Mouse (Mus musculus): ENCODE results near the gene Cyp4a29. TPM values are rescaled to one million over a fixed set of nuclear protein-coding genes. Genes with fewer than 3 reads are reported as not detected.
"Not testable (repeated sequence)": the region's sequence is repeated elsewhere in the genome, so short reads cannot be mapped to it uniquely, and the experiment has no call there.

Cyp4a29 gene
- not detected for total RNA-seq (2021)
- long read RNA-seq, experiment 1: 0 reads
- long read RNA-seq, experiment 2: 0 reads

DNA sequence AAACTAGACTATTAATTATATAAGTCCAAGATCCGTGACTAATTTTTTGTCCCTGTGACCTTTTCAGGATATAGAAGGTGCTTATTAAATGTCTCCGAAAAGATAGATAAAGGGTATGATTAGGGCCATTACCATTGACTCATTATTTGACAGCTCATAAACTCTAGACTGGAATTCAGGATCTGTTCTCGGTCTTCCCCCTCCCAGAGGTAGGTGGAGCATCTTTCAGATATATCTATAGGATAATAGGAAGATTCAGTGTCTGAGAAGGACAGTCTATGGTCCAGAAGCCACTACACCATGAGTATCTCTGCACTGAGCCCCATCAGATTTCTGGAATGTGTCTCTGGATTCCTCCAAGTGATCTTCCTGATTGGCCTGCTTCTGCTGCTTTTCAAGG lies at the start of gene Cyp4a29:
Gene Cyp4a29, plus strand, starts transcription at position 301 of the 400 bp plus-strand sequence.
- Histone ChIP-seq H3K4me3 (no peak within 1 kb of the TSS), H3K27ac (no peak within 1 kb of the TSS)
- DNase-seq: no peak
- no peak for TF ChIP-seq CTCF (IDR thresholded peaks at IDR 0.05)
- intact Hi-C loops (cut with DNase I): no loop called here

DNA sequence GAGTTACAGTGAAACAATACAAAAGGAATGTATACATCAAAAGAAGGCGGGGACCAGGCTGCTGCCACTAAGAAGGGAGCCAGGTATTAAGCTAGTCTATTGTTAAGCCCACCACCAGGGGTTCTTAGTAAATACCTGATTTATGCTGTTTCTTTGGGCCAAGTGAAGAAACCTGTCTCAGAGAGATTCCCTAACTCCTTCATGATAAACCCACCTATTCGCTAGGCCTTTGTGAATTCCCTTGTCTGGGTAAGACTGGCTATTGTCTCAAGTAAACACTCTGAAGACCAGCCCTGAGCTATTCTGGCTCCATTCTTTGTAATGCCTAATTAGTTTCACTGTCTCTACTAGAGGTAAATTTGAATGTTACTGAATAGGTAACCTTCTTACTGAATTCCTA lies 9.0 kb upstream of the Cyp4a29 start:
- H3K27ac ChIP-seq; DNase-seq; intact Hi-C loops (cut with DNase I); H3K4me3 ChIP-seq: not testable (repeated sequence)

GRCm38 (mm10) chr4:115236462-115237096 lies 5.3 kb upstream of the Cyp4a29 start:
- no peak for DNase-seq
- TF ChIP-seq CTCF (IDR thresholded peaks at IDR 0.05): no peak
- Histone ChIP-seq H3K27ac (no peak overlapping the region), H3K4me3 (no peak overlapping the region)
- intact Hi-C loops (cut with DNase I): no loop called here

- H3K27ac ChIP-seq; DNase-seq; intact Hi-C loops (cut with DNase I); H3K4me3 ChIP-seq: not testable (repeated sequence)
Observed at GRCm38 (mm10) chr4:115264687-115265569, 23.0 kb downstream of the Cyp4a29 start.

GRCm38 (mm10) chr4:115278215-115278982 lies 36.5 kb downstream of the Cyp4a29 start:
- DNase-seq; H3K4me3 ChIP-seq; intact Hi-C loops (cut with DNase I); H3K27ac ChIP-seq: not testable (repeated sequence)

GRCm38 (mm10) chr4:115280342-115280741 lies 38.5 kb downstream of the Cyp4a29 start:
- TF ChIP-seq CTCF (IDR thresholded peaks at IDR 0.05): no peak
- Histone ChIP-seq H3K4me3 (no peak overlapping the region), H3K27ac (no peak overlapping the region)
- no peak for DNase-seq
- intact Hi-C loops (cut with DNase I): no loop called here

- DNase-seq; H3K27ac ChIP-seq; intact Hi-C loops (cut with DNase I); H3K4me3 ChIP-seq: not testable (repeated sequence)
Observed at GRCm38 (mm10) chr4:115280779-115281178, 38.9 kb downstream of the Cyp4a29 start.

GRCm38 (mm10) chr4:115281231-115281767 lies 39.4 kb downstream of the Cyp4a29 start:
- intact Hi-C loops (cut with DNase I); H3K4me3 ChIP-seq; DNase-seq; H3K27ac ChIP-seq: not testable (repeated sequence)

- H3K4me3 ChIP-seq; DNase-seq; H3K27ac ChIP-seq; intact Hi-C loops (cut with DNase I): not testable (repeated sequence)
Observed at GRCm38 (mm10) chr4:115298746-115299145, 56.9 kb downstream of the Cyp4a29 start, which contains the start of gene Cyp4a12a. Gene Cyp4a12a (plus strand): TSS chr4:115299046.

Other genes with a start within 250 kb of the Cyp4a29 start
- gene Stil, start 241.9 kb upstream of the Cyp4a29 start, total RNA-seq (2021): under 1 TPM; 0.06 to 0.13 TPM
- gene Tal1, start 185.7 kb upstream of the Cyp4a29 start, total RNA-seq (2021): 1 to 10 TPM in 1 of 2 experiments, under 1 TPM in 1; 0.94 to 1.7 TPM
- not detected for gene Pdzk1ip1, start 153.4 kb upstream of the Cyp4a29 start, total RNA-seq (2021)
- not detected for gene Cyp4x1, start 107.8 kb upstream of the Cyp4a29 start, total RNA-seq (2021)
- gene Cyp4a12a, start 57.0 kb downstream of the Cyp4a29 start, total RNA-seq (2021): not detected
- not detected for gene Cyp4a12b, start 169.5 kb downstream of the Cyp4a29 start, total RNA-seq (2021)
- gene Cyp4a30b, start 210.5 kb downstream of the Cyp4a29 start, total RNA-seq (2021): not detected

All from gastrocnemius, adult 2 months (tissue).